Mouse (Mus musculus) liver, embryonic 14.5 days (tissue): ENCODE results near the gene Sik2. TPM values are rescaled to one million over a fixed set of nuclear protein-coding genes. Genes with fewer than 3 reads are reported as not detected.

ENCODE experiments used
- ATAC-seq: fragments of 200-750 bp; cut with Nextera tagmentation; 2 replicates; pipeline ENCODE4 v1.8.0; 2017; ENCODE audit warnings: moderate number of reproducible peaks, mild to moderate bottlenecking, moderate library complexity; ENCODE audit not compliant: insufficient read depth
- DNase-seq, 3 experiments: peaks; one replicate each; pipeline ENCODE4 v3.0.0-alpha.2; 2012 to 2013; ENCODE audit warnings: low read depth in 3 of 3, low spot score in 3 of 3
- H3K27ac ChIP-seq: fragments of 300-500 bp; sonication (generic); 2 replicates; pipeline ENCODE4 v1.5.1; 2014; ENCODE audit warnings: moderate library complexity, mild to moderate bottlenecking, control low read depth, inconsistent platforms
- H3K27me3 ChIP-seq: fragments of 300-500 bp; sonication (generic); 2 replicates; pipeline ENCODE4 v1.6.1; 2014; ENCODE audit warnings: mild to moderate bottlenecking, low read length, moderate library complexity; ENCODE audit not compliant: control insufficient read depth, insufficient read depth
- H3K36me3 ChIP-seq: fragments of 300-500 bp; sonication (generic); replicated peaks from 2 replicates; pipeline ENCODE4 v1.6.1; 2014; ENCODE audit warnings: low read depth; ENCODE audit not compliant: control insufficient read depth, insufficient read depth
- H3K4me1 ChIP-seq, 2 experiments: fragments of 200-500 bp in 1 of 2; fragments of 300-500 bp in 1 of 2; sonication (generic) in 1 of 2; replicated peaks; 2 replicates each; pipeline ENCODE4 v1.6.1; 2012 to 2014; ENCODE audit warnings: antibody characterized with exemption in 1 of 2, inconsistent platforms in 1 of 2, low read length in 1 of 2; ENCODE audit not compliant: control insufficient read depth in 2 of 2, insufficient read depth in 2 of 2
- H3K4me2 ChIP-seq: fragments of 300-500 bp; sonication (generic); 2 replicates; pipeline ENCODE4 v1.6.1; 2014; ENCODE audit warnings: low read depth, mild to moderate bottlenecking, control low read depth, moderate library complexity
- H3K4me3 ChIP-seq, 2 experiments: fragments of 200-500 bp in 1 of 2; fragments of 300-500 bp in 1 of 2; sonication (generic) in 1 of 2; 2 replicates each; pipeline ENCODE4 v1.5.1; 2012 to 2014; ENCODE audit warnings: low read depth in 2 of 2, low read length in 2 of 2, mild to moderate bottlenecking in 2 of 2, control low read depth in 1 of 2, inconsistent platforms in 1 of 2, moderate library complexity in 1 of 2; ENCODE audit not compliant: insufficient read depth in 1 of 2
- H3K9ac ChIP-seq: fragments of 300-500 bp; sonication (generic); replicated peaks from 2 replicates; pipeline ENCODE4 v1.6.1; 2014; ENCODE audit warnings: mild to moderate bottlenecking, control low read depth, moderate library complexity
- H3K9me3 ChIP-seq: fragments of 300-500 bp; sonication (generic); 2 replicates; pipeline ENCODE4 v1.6.1; 2016; ENCODE audit warnings: low read length, mixed read lengths; ENCODE audit not compliant: control insufficient read depth
- CTCF ChIP-seq: IDR thresholded peaks from 2 replicates; pipeline ENCODE4 v1.5.1; 2016; ENCODE audit warnings: antibody characterized with exemption, low read depth, control low read depth
- EP300 ChIP-seq: IDR thresholded peaks from 2 replicates; pipeline ENCODE4 v1.6.1; 2016; ENCODE audit warnings: antibody characterized with exemption, low read depth
- WGBS: fragments of 180-500 bp; shearing (Covaris S2); extraction: QIAGEN DNeasy Blood & Tissue Kit; methylation state at CpG from one replicate; pipeline ENCODE4 v1.1.7; 2014; ENCODE audit not compliant: insufficient replicate concordance; 5-methylcytosine and 5-hydroxymethylcytosine counted together
- polyA plus RNA-seq, 2 experiments: library from polyadenylated mRNA; depleted of rRNA in 1 of 2; stranded (reverse) in 1 of 2; unstranded in 1 of 2; fragments of >200 nt; fragmentation: Nextera tagmentation in 1 of 2; extraction: Ambion mirVana in 1 of 2; gene quantifications; 2 replicates each; pipeline versions ENCODE4 v1.2.1 to v1.2.3; 2012 to 2014

Gene Sik2
- polyA plus RNA-seq, 2 experiments, result 6.9 to 7.8 TPM

DNA sequence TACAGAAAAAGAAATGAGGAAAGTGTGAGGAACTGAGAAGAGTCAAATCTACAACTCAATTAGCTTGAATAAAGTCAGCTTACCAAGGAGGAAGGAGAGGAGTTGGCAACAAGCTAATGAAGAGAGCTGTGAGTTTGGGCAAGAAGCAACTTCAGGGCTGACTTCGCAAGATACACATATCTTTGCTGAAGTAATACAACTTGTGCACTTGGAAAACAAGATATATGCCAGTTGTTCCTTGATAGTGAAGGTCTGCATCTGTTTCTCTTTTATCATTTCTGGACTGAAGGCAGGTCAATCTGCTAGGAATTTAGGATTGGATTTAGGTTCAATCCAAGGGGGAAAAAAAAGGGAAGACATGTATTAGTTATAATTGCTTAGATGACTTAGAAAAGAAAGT is 4.8 kb upstream of the Sik2 start:
- H3K9me3 ChIP-seq, result no peaks in the 10 kb centered on the region
- TF ChIP-seq EP300, result no peak
- TF ChIP-seq CTCF, result no peak

DNA sequence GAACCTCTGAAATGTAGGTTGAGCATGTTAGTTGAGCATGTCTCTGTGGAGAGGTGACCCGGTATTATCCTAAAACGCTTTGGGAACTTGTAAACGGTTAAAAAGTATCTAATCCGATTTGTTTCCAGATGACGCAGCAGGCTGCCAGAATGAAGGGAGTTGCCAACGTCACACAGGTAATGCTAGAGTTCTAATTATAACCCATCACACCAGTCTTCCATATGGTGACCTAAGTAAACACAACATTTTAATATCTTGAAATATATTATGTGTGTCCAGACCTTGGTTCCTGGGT is 730 bp upstream of the Sik2 start:
- H3K9me3 ChIP-seq, result no peaks in the 10 kb centered on the region
- 5% methylated on average over 6 of the region's 6 CpGs for WGBS
- peak overlapping the region; percentile 88 for H3K4me2 ChIP-seq
- H3K4me3 ChIP-seq, result peak overlapping the region; percentile 61 to 83
- peak in 1 of 3 experiments; percentile 16 for DNase-seq
- no peak for ATAC-seq
- no peak overlapping the region for H3K27ac ChIP-seq
- no peak for TF ChIP-seq CTCF
- TF ChIP-seq EP300, result no peak
- peaks cover 3 to 4% of the 10 kb centered on the region in 2 experiments for H3K4me1 ChIP-seq
- H3K27me3 ChIP-seq, result no peaks in the 10 kb centered on the region
- H3K9ac ChIP-seq, result peak overlapping the region; percentile 61
- H3K36me3 ChIP-seq, result no peaks in the 10 kb centered on the region

More for the DNA sequence above, 4.8 kb upstream of the Sik2 start:
- DNase-seq (no peak), ATAC-seq (no peak)
- H3K4me2 ChIP-seq, result no peak overlapping the region
- H3K27ac ChIP-seq, result no peak overlapping the region
- WGBS, result 51% methylated on average over 1 of the region's 1 CpGs
- peaks cover 0 to 4% of the 10 kb centered on the region in 2 experiments; a peak in 3 of 4 replicates for H3K4me1 ChIP-seq
- H3K27me3 ChIP-seq, result no peaks in the 10 kb centered on the region
- no peak overlapping the region for H3K9ac ChIP-seq
- H3K36me3 ChIP-seq, result no peaks in the 10 kb centered on the region
- no peak overlapping the region for H3K4me3 ChIP-seq

DNA sequence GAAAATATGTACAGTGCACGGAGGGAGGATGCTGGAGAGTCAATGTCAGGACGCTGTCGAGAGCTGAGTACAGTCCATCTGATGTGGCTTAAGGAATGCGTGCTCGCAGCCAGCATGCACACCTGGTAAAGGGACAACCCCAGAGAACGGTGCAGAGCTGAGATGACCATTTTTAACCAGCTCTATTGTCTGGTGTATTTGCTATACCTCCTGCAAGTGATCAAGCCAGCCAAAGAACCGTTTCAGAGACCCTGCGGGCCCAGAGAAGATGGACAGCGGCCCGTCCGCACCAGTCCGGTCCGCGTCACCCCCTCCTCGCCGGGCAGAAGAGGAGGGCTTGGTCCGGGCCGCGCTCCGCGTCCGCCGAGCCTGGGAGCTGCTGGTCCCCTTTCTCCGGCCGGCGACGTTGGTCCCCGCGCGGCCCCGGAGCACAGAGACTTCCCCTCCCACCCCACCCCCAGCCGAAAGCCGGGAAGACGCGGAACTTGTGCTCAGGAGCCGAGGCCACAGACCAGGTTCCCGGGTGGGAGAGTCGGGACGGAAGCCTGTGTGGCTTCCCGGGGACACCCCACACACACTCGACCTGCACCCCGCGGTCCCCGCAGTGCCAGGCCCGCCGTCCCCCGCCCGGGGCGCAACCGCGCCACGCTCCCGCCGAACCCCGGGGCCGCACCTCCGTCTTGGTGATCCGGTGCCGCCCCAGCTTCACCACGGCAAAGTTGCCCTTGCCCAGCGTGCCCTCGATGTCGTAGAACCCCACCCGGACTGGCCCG is 619 bp downstream of the Sik2 start:
- DNase-seq (peak in 1 of 3 experiments; percentile 26), ATAC-seq (peak; percentile 68)
- peak overlapping the region; percentile 83 to 88 for H3K4me3 ChIP-seq
- no peaks in the 10 kb centered on the region for H3K36me3 ChIP-seq
- under 1% methylated on average over 63 of the region's 65 CpGs for WGBS
- peak overlapping the region; percentile 79 for H3K27ac ChIP-seq
- H3K27me3 ChIP-seq, result no peaks in the 10 kb centered on the region
- H3K4me2 ChIP-seq, result peak overlapping the region; percentile 88
- TF ChIP-seq EP300, result no peak
- TF ChIP-seq CTCF, result no peak
- no peaks in the 10 kb centered on the region for H3K9me3 ChIP-seq
- peaks cover 4 to 5% of the 10 kb centered on the region in 2 experiments for H3K4me1 ChIP-seq
- H3K9ac ChIP-seq, result peak overlapping the region; percentile 88

DNA sequence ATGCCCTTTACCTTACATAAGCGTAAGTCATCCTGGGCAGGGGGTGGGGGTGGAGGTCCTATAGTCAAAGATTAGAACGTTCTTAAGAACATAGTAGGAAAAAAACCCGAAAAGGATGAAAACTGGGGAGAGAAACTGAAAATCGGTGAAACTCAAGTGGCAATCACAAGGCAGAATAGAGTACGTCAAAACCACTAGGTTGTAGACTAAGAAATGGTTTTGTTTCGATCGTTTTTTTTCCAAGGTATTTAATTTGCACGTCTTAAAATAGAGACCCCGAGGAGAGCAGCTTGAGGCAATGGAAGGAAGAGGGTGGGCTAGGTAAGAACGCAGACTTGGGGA is 1.2 kb downstream of the Sik2 start:
- Histone ChIP-seq H3K27ac (peak overlapping the region; percentile 79), H3K36me3 (no peaks in the 10 kb centered on the region), H3K4me3 (peak overlapping the region; percentile 83 to 88), H3K9ac (peak overlapping the region; percentile 88), H3K4me1 (peaks cover 4 to 5% of the 10 kb centered on the region in 2 experiments), H3K9me3 (no peaks in the 10 kb centered on the region), H3K27me3 (no peaks in the 10 kb centered on the region), H3K4me2 (peak overlapping the region; percentile 88)
- WGBS, result 8% methylated on average over 10 of the region's 10 CpGs
- ATAC-seq, result no peak
- no peak for TF ChIP-seq EP300
- no peak for TF ChIP-seq CTCF
- DNase-seq, result no peak

DNA sequence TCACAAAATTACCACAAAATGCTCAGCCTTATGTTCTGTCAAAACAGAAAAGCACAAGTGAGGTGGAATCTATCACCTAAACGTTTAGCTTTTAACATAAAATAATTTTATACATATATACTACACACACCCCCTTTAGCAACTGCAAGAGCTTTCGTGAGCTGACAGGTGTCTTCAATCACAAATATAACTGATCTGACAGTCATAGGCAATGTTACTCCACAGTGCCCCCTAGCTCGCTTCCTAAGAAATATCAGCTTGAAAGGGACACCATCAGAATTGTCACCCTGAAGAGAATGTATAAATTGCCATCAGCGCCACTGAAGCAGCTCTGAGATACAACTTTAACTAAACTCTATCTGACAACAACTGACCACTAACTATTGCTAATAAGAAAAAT is 2.0 kb downstream of the Sik2 start:
- H3K27me3 ChIP-seq, result no peaks in the 10 kb centered on the region
- H3K9ac ChIP-seq, result peak overlapping the region; percentile 52; the same call in 1 of the 2 replicates
- H3K9me3 ChIP-seq, result no peaks in the 10 kb centered on the region
- no peak overlapping the region for H3K27ac ChIP-seq
- 4% methylated on average over 4 of the region's 4 CpGs for WGBS
- H3K4me3 ChIP-seq, result peak overlapping the region; percentile 25 to 83
- no peak for TF ChIP-seq EP300
- peak; percentile 79 for TF ChIP-seq CTCF
- peaks cover 4 to 5% of the 10 kb centered on the region in 2 experiments for H3K4me1 ChIP-seq
- no peaks in the 10 kb centered on the region for H3K36me3 ChIP-seq
- ATAC-seq, result no peak
- H3K4me2 ChIP-seq, result peak overlapping the region; percentile 88
- peak; percentile 77 to 83 (median 79) for DNase-seq
